Mouse (Mus musculus) CH12.LX (cell line): ENCODE data around the gene Maco1. TPM values are rescaled to one million over a fixed set of nuclear protein-coding genes. Genes with fewer than 3 reads are reported as not detected.

Experiments used
- DNase-seq: peaks from one replicate; pipeline ENCODE4 v3.0.0-alpha.2; 2013; ENCODE audit errors: extremely low read depth
- H3K27ac ChIP-seq: 2 replicates; pipeline ENCODE4 v1.5.1; 2012; ENCODE audit warnings: low read depth, mild to moderate bottlenecking, control low read depth, moderate library complexity; ENCODE audit not compliant: insufficient read depth
- H3K27me3 ChIP-seq: replicated peaks from 2 replicates; pipeline ENCODE3; 2012; ENCODE audit warnings: inconsistent platforms
- H3K36me3 ChIP-seq, 2 experiments: replicated peaks in 1 of 2; 2 replicates each; pipeline versions ENCODE3 to v1.6.1; 2012; ENCODE audit warnings: inconsistent platforms in 1 of 2, low read length in 1 of 2, mild to moderate bottlenecking in 1 of 2, mixed read lengths in 1 of 2, moderate library complexity in 1 of 2; ENCODE audit not compliant: control insufficient read depth in 1 of 2, insufficient read depth in 1 of 2
- H3K4me1 ChIP-seq, 2 experiments: 2 replicates each; pipeline ENCODE4 v1.6.1; 2012; ENCODE audit warnings: inconsistent platforms in 1 of 2, moderate library complexity in 1 of 2; ENCODE audit not compliant: insufficient read depth in 2 of 2, control insufficient read depth in 1 of 2
- H3K4me2 ChIP-seq: 2 replicates; pipeline ENCODE4 v1.6.1; 2012; ENCODE audit warnings: low read depth, mild to moderate bottlenecking, control low read depth; ENCODE audit not compliant: poor library complexity, insufficient read depth, severe bottlenecking
- H3K4me3 ChIP-seq, 3 experiments: fragments of 150-350 bp in 1 of 3; sonication (generic) in 1 of 3; replicated peaks in 1 of 3; 2 replicates each; pipeline versions ENCODE3 to v1.5.1; 2011 to 2012; ENCODE audit warnings: low read depth in 2 of 3, low read length in 2 of 3, mild to moderate bottlenecking in 2 of 3, moderate library complexity in 2 of 3, control low read depth in 1 of 3, improper control_type of control experiment in 1 of 3, inconsistent platforms in 1 of 3, mixed read lengths in 1 of 3; ENCODE audit not compliant: poor library complexity in 1 of 3
- H3K79me2 ChIP-seq: replicated peaks from 2 replicates; pipeline ENCODE4 v1.6.1; 2012; ENCODE audit warnings: mild to moderate bottlenecking, moderate library complexity; ENCODE audit not compliant: control insufficient read depth, poor library complexity, insufficient read depth, severe bottlenecking; ENCODE audit errors: extremely low read depth
- H3K9ac ChIP-seq: 2 replicates; pipeline ENCODE4 v1.6.1; 2012; ENCODE audit warnings: low read depth, mild to moderate bottlenecking, control low read depth, moderate library complexity; ENCODE audit not compliant: insufficient read depth
- H3K9me3 ChIP-seq: replicated peaks from 2 replicates; pipeline ENCODE3; 2012; ENCODE audit warnings: low read length, inconsistent platforms, mixed read lengths
- CHD1 ChIP-seq: IDR thresholded peaks from 2 replicates; pipeline ENCODE4 v1.6.1; 2012; ENCODE audit warnings: low read depth, low read length, improper control_type of control experiment, inconsistent platforms
- CHD2 ChIP-seq: IDR thresholded peaks from 2 replicates; pipeline ENCODE4 v1.6.1; 2011; ENCODE audit warnings: low read length, improper control_type of control experiment
- CTCF ChIP-seq, 2 experiments: IDR thresholded peaks in 1 of 2; conservative IDR thresholded peaks in 1 of 2; 2 replicates each; pipeline ENCODE4 v1.5.1; 2011 to 2012; ENCODE audit warnings: low read depth in 2 of 2, low read length in 2 of 2, improper control_type of control experiment in 1 of 2, inconsistent platforms in 1 of 2, mild to moderate bottlenecking in 1 of 2, moderate library complexity in 1 of 2
- E2F4 ChIP-seq: IDR thresholded peaks from 2 replicates; pipeline ENCODE4 v1.6.1; 2011; ENCODE audit warnings: low read depth, low read length, improper control_type of control experiment; ENCODE audit not compliant: insufficient replicate concordance
- EP300 ChIP-seq: IDR thresholded peaks from 2 replicates; pipeline ENCODE4 v1.6.1; 2011; ENCODE audit warnings: low read length, improper control_type of control experiment
- ETS1 ChIP-seq: conservative IDR thresholded peaks from 2 replicates; pipeline ENCODE4 v1.6.1; 2012; ENCODE audit warnings: low read depth, mild to moderate bottlenecking, inconsistent platforms, low read length, improper control_type of control experiment, moderate library complexity
- GABPA ChIP-seq: IDR thresholded peaks from 2 replicates; pipeline ENCODE4 v1.6.1; 2012; ENCODE audit warnings: low read depth, low read length, improper control_type of control experiment, inconsistent platforms; ENCODE audit not compliant: insufficient replicate concordance
- IRF4 ChIP-seq: IDR thresholded peaks from 2 replicates; pipeline ENCODE4 v1.6.1; 2014; ENCODE audit warnings: low read depth, mild to moderate bottlenecking, inconsistent platforms, low read length, improper control_type of control experiment
- JUN ChIP-seq: IDR thresholded peaks from 2 replicates; pipeline ENCODE4 v1.6.1; 2011; ENCODE audit warnings: low read depth, mild to moderate bottlenecking, low read length, improper control_type of control experiment, moderate library complexity; ENCODE audit not compliant: insufficient read depth
- KAT2A ChIP-seq: IDR thresholded peaks from 2 replicates; pipeline ENCODE4 v1.6.1; 2012; ENCODE audit warnings: low read length, improper control_type of control experiment, inconsistent platforms; ENCODE audit not compliant: insufficient replicate concordance
- MAX ChIP-seq: IDR thresholded peaks from 2 replicates; pipeline ENCODE4 v1.6.1; 2011; ENCODE audit warnings: low read length, improper control_type of control experiment
- MAZ ChIP-seq: IDR thresholded peaks from 2 replicates; pipeline ENCODE4 v1.6.1; 2012; ENCODE audit warnings: low read depth, mild to moderate bottlenecking, inconsistent platforms, low read length, improper control_type of control experiment, moderate library complexity
- MEF2A ChIP-seq: IDR thresholded peaks from 2 replicates; pipeline ENCODE4 v1.6.1; 2014; ENCODE audit warnings: low read depth, mild to moderate bottlenecking, inconsistent platforms, low read length, improper control_type of control experiment, borderline replicate concordance
- MXI1 ChIP-seq: IDR thresholded peaks from 2 replicates; pipeline ENCODE4 v1.6.1; 2011; ENCODE audit warnings: mild to moderate bottlenecking, low read depth, low read length, improper control_type of control experiment
- MYC ChIP-seq: IDR thresholded peaks from 2 replicates; pipeline ENCODE4 v1.6.1; 2011; ENCODE audit warnings: low read depth, mild to moderate bottlenecking, improper control_type of control experiment, low read length
- NELFE ChIP-seq: IDR thresholded peaks from 2 replicates; pipeline ENCODE4 v1.6.1; 2011; ENCODE audit warnings: low read depth, low read length, improper control_type of control experiment
- NRF1 ChIP-seq: IDR thresholded peaks from 2 replicates; pipeline ENCODE4 v1.6.1; 2014; ENCODE audit warnings: low read depth, mild to moderate bottlenecking, inconsistent platforms, low read length, improper control_type of control experiment, moderate library complexity
- POLR2A ChIP-seq: IDR thresholded peaks from 2 replicates; pipeline ENCODE4 v1.6.1; 2011; ENCODE audit warnings: low read depth, mild to moderate bottlenecking, improper control_type of control experiment, low read length
- RAD21 ChIP-seq: IDR thresholded peaks from 2 replicates; pipeline ENCODE4 v1.6.1; 2011; ENCODE audit warnings: low read depth, mild to moderate bottlenecking, low read length, improper control_type of control experiment, moderate library complexity
- SIN3A ChIP-seq: IDR thresholded peaks from 2 replicates; pipeline ENCODE4 v1.6.1; 2012; ENCODE audit warnings: low read length, improper control_type of control experiment, inconsistent platforms
- SMC3 ChIP-seq: IDR thresholded peaks from 2 replicates; pipeline ENCODE4 v1.6.1; 2011; ENCODE audit warnings: low read depth, low read length, improper control_type of control experiment
- TBP ChIP-seq: conservative IDR thresholded peaks from 2 replicates; pipeline ENCODE4 v1.6.1; 2011; ENCODE audit warnings: low read depth, low read length, improper control_type of control experiment
- TCF12 ChIP-seq: IDR thresholded peaks from 2 replicates; pipeline ENCODE4 v1.6.1; 2014; ENCODE audit warnings: low read depth, mild to moderate bottlenecking, inconsistent platforms, low read length, improper control_type of control experiment
- UBTF ChIP-seq: IDR thresholded peaks from 2 replicates; pipeline ENCODE4 v1.6.1; 2012; ENCODE audit warnings: low read depth, mild to moderate bottlenecking, inconsistent platforms, low read length, improper control_type of control experiment, moderate library complexity
- USF1 ChIP-seq: IDR thresholded peaks from 2 replicates; pipeline ENCODE4 v1.6.1; 2014; ENCODE audit warnings: low read depth, mild to moderate bottlenecking, inconsistent platforms, low read length, improper control_type of control experiment
- USF2 ChIP-seq: conservative IDR thresholded peaks from 2 replicates; pipeline ENCODE4 v1.6.1; 2011; ENCODE audit warnings: low read depth, low read length, improper control_type of control experiment
- ZC3H11A ChIP-seq: IDR thresholded peaks from 2 replicates; pipeline ENCODE4 v1.6.1; 2012; ENCODE audit warnings: low read depth, mild to moderate bottlenecking, inconsistent platforms, low read length, improper control_type of control experiment
- ZMIZ1 ChIP-seq: IDR thresholded peaks from 2 replicates; pipeline ENCODE4 v1.6.1; 2012; ENCODE audit warnings: low read depth, mild to moderate bottlenecking, inconsistent platforms, low read length, improper control_type of control experiment
- dilution Hi-C: fragments of 300-500 bp; cut with MboI; formaldehyde crosslinking; loops from 2 replicates; pipeline ENCODE4 v1.14.3; 2020; ENCODE audit warnings: low sequenced_read_pairs; ENCODE audit not compliant: extremely low pct_unique_long_range_greater_than_20kb, extremely low pct_ligation_motif_present
- in situ Hi-C: fragments of 300-500 bp; cut with MboI; formaldehyde crosslinking; loops from 3 replicates; pipeline ENCODE4 v1.14.3; 2019; ENCODE audit warnings: low sequenced_read_pairs, low pct_ligation_motif_present, low pct_unique_long_range_greater_than_20kb, mixed read lengths
- polyA plus RNA-seq: library from polyadenylated mRNA; unstranded; fragments of >175 nt; gene quantifications from 2 replicates; pipeline ENCODE4 v1.2.1, GENCODE M21; 2012; ENCODE audit warnings: low read depth; ENCODE audit not compliant: insufficient read length
- total RNA-seq, 2 experiments: library from RNA; depleted of rRNA; stranded (reverse); fragments of 300-350 nt in 1 of 2; fragments of >200 nt in 1 of 2; gene quantifications; 2 replicates each; pipeline ENCODE4 v1.2.3; 2012 to 2014

Maco1 gene
- total and polyA plus RNA-seq, 3 experiments = 15.8 to 19.8 (median 17.3) TPM

DNA sequence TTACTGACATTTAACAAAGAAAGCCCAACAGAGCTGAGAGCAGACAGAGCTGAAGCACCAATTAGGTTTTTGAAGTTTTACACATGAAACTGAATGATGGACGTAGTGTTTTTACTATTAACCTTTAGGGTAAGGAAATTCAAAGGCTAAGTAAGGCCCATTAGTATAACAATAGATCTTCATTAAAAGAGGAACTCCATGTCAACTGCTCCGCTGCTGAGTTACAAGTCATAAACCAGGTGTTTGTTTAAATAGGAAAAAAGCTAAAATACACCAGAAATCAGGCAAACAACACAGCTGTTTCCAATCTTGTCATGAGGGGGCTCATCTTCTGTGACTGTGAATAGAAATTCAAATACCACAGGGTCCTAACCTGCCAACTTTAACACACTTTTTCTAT lies 1.9 kb downstream of the Maco1 start:
- Histone ChIP-seq H3K4me2 (no peak overlapping the region), H3K27me3 (peaks cover 18% of the 10 kb centered on the region), H3K4me1 (peaks cover 4 to 13% of the 10 kb centered on the region in 2 experiments; a peak in 2 of 4 replicates), H3K9me3 (no peaks in the 10 kb centered on the region), H3K27ac (no peak overlapping the region), H3K36me3 (peaks cover 0 to 2% of the 10 kb centered on the region in 2 experiments), H3K79me2 (peaks cover 5% of the 10 kb centered on the region; the same call in 1 of the 2 replicates), H3K4me3 (no peak overlapping the region), H3K9ac (no peak overlapping the region)
- no peak for DNase-seq
- in situ Hi-C loops = no loop called here
- dilution Hi-C loops = no loop called here
- TF ChIP-seq MAX (no peak), EP300 (no peak), E2F4 (no peak), MYC (no peak), JUN (no peak), USF2 (no peak), ZC3H11A (no peak), MXI1 (no peak), KAT2A (no peak), USF1 (no peak), POLR2A (no peak), ETS1 (no peak), GABPA (no peak), MEF2A (no peak), CTCF (conservative IDR thresholded peaks at IDR 0.05 in 1 of 2, IDR thresholded peaks at IDR 0.05 in 1 of 2; ENCODE audit: low read depth in 2 of 2, low read length in 2 of 2) (no peak), SMC3 (no peak), IRF4 (no peak), TBP (no peak), MAZ (no peak), UBTF (no peak)

GRCm38 (mm10) chr4:134850551-134850950 lies 2.6 kb downstream of the Maco1 start:
- H3K4me1 ChIP-seq = peaks cover 5 to 15% of the 10 kb centered on the region in 2 experiments; a peak in 2 of 4 replicates
- H3K9ac ChIP-seq = no peak overlapping the region
- in situ Hi-C loops = no loop called here
- no peak for TF ChIP-seq RAD21
- TF ChIP-seq MYC = no peak
- TF ChIP-seq NRF1 = no peak
- no peak for TF ChIP-seq GABPA
- TF ChIP-seq IRF4 = no peak
- TF ChIP-seq MAZ = no peak
- TF ChIP-seq UBTF = no peak
- TF ChIP-seq ZMIZ1 = no peak
- TF ChIP-seq NELFE = no peak
- no peak for TF ChIP-seq CHD1
- no peak for TF ChIP-seq SIN3A
- TF ChIP-seq ZC3H11A = no peak
- no peak for TF ChIP-seq JUN
- TF ChIP-seq MEF2A = no peak
- no peak for TF ChIP-seq POLR2A
- no peak for TF ChIP-seq CHD2
- TF ChIP-seq CTCF (conservative IDR thresholded peaks at IDR 0.05 in 1 of 2, IDR thresholded peaks at IDR 0.05 in 1 of 2; ENCODE audit: low read depth in 2 of 2, low read length in 2 of 2) = no peak
- no peak for TF ChIP-seq TBP
- no peak for TF ChIP-seq TCF12
- TF ChIP-seq EP300 = no peak
- peaks cover 11% of the 10 kb centered on the region for H3K27me3 ChIP-seq
- H3K4me3 ChIP-seq = no peak overlapping the region
- H3K27ac ChIP-seq = no peak overlapping the region
- dilution Hi-C loops = no loop called here
- DNase-seq = no peak
- H3K9me3 ChIP-seq = no peaks in the 10 kb centered on the region
- H3K4me2 ChIP-seq = no peak overlapping the region
- H3K79me2 ChIP-seq = peaks cover 5% of the 10 kb centered on the region; the same call in 1 of the 2 replicates
- peaks cover 0 to 2% of the 10 kb centered on the region in 2 experiments for H3K36me3 ChIP-seq
